ENCODE assay signal across 12 mouse cellular contexts in genomic region chr11:109029894-109030293, GRCm38 (mm10).
DNase-seq lines count a peak whose midpoint lies in the region; ATAC-seq and TF ChIP-seq lines count a peak whose summit lies in the region.
"Had no signal": no experiment of that assay in that cellular context is flagged by ENCODE, and none has a peak within 500 bp of the region (broad histone marks: within the 10 kb centered on the region; RNA-seq: fewer than 3 reads in every experiment).

No protein-coding gene starts in this region.

- DNase-seq in heart, postnatal 4 days, result peak; percentile 8
- DNase-seq in heart, adult 8-10 months (ENCODE audit: low spot score), result no peak
- peak; percentile 69 for DNase-seq in lung, embryonic 14.5 days
- DNase-seq in lung, postnatal 14 days, result no peak
- peak; percentile 65 for DNase-seq in lung, postnatal 10 days
- peak; percentile 15 for DNase-seq in naive thymus-derived CD4-positive, alpha-beta T cell, adult 2 months (ENCODE audit: low read depth)
- DNase-seq in urinary bladder, postnatal 10 days (ENCODE audit: low spot score), result no peak

- H3K27ac ChIP-seq in lung, embryonic 14.5 days (ENCODE audit: low read depth), result no peak overlapping the region
- H3K27ac ChIP-seq: forebrain, embryonic 15.5 days; hindbrain, postnatal 0 days; liver, embryonic 15.5 days; stomach, embryonic 15.5 days had no signal

- no peak for TF ChIP-seq CTCF in lung, embryonic 14.5 days (IDR thresholded peaks at IDR 0.05; ENCODE audit: low read depth)

- H3K4me1 ChIP-seq in lung, embryonic 14.5 days (ENCODE audit: insufficient read depth), result 0 out of 2 replicates have a peak, but pooled peaks cover 2% of the 10 kb centered on the region
- H3K4me1 ChIP-seq: liver, embryonic 15.5 days; stomach, embryonic 15.5 days had no signal

- WGBS in lung, embryonic 14.5 days, result 56% methylated on average over 7 of the region's 7 CpGs

- no peaks in the 10 kb centered on the region for H3K9me3 ChIP-seq in lung, embryonic 14.5 days (ENCODE audit: low read depth, low read length)
- H3K9me3 ChIP-seq: forebrain, embryonic 15.5 days; liver, embryonic 15.5 days; stomach, embryonic 15.5 days had no signal

- no peak overlapping the region for H3K9ac ChIP-seq in lung, embryonic 14.5 days
- H3K9ac ChIP-seq: forebrain, embryonic 15.5 days; liver, embryonic 15.5 days; stomach, embryonic 15.5 days had no signal

- no peak overlapping the region for H3K4me3 ChIP-seq in lung, embryonic 14.5 days (ENCODE audit: low read depth, low read length)
- H3K4me3 ChIP-seq: erythroblast, embryonic 14.5 days; forebrain, embryonic 15.5 days; liver, embryonic 15.5 days; stomach, embryonic 15.5 days had no signal

- ATAC-seq in lung, embryonic 14.5 days (ENCODE audit: insufficient read depth), result 0 out of 2 replicates have a peak, but pooled peaks have one; percentile 43
- ATAC-seq: hindbrain, postnatal 0 days had no signal

- H3K36me3 ChIP-seq in lung, embryonic 14.5 days (ENCODE audit: insufficient read depth), result no peaks in the 10 kb centered on the region
- H3K36me3 ChIP-seq: forebrain, embryonic 15.5 days; liver, embryonic 15.5 days; stomach, embryonic 15.5 days had no signal

- no peaks in the 10 kb centered on the region for H3K27me3 ChIP-seq in lung, embryonic 14.5 days (ENCODE audit: insufficient read depth, low read length)
- H3K27me3 ChIP-seq: forebrain, embryonic 15.5 days; liver, embryonic 15.5 days; stomach, embryonic 15.5 days had no signal

- no peak overlapping the region for H3K4me2 ChIP-seq in lung, embryonic 14.5 days
- H3K4me2 ChIP-seq: forebrain, embryonic 15.5 days; liver, embryonic 15.5 days; stomach, embryonic 15.5 days had no signal

Comparison
In these comparisons a context has a peak if more than half of its experiments do, and no peak if none do; other contexts are left out.
1. DNase-seq: peak in heart, postnatal 4 days (single experiment), lung, embryonic 14.5 days (single experiment), lung, postnatal 10 days (single experiment) and naive thymus-derived CD4-positive, alpha-beta T cell, adult 2 months (single experiment); none in heart, adult 8-10 months (single experiment), lung, postnatal 14 days (single experiment) and urinary bladder, postnatal 10 days (single experiment).